Mouse (Mus musculus) left cerebral cortex, adult 2 months (tissue): ENCODE data around the gene Tmigd1. TPM values are rescaled to one million over a fixed set of nuclear protein-coding genes. Genes with fewer than 3 reads are reported as not detected.

Experiments
- DNase-seq, 2 experiments: peaks; one replicate each; pipeline ENCODE4 v3.0.0; 2021 to 2022; ENCODE audit warnings: low spot score in 2 of 2, mixed read lengths in 1 of 2; ENCODE audit errors: extremely low spot score in 1 of 2
- H3K27ac ChIP-seq: fragments of 200-600 bp; 2 replicates; pipeline ENCODE4 v1.8.1; 2022
- H3K4me3 ChIP-seq: fragments of 200-600 bp; 2 replicates; pipeline ENCODE4 v1.8.1; 2022
- CTCF ChIP-seq: fragments of 200-600 bp; IDR thresholded peaks from 2 replicates; pipeline ENCODE4 v1.8.1; 2022; ENCODE audit warnings: antibody characterized with exemption, mild to moderate bottlenecking, moderate library complexity
- intact Hi-C: fragments of 180-260 bp; cut with DNase I; formaldehyde crosslinking; loops from one replicate; pipeline ENCODE4 v1.15.1; 2025
- total RNA-seq, 2 experiments: library from RNA; stranded (reverse); gene quantifications; 2 replicates each; pipeline ENCODE4 v1.2.3; 2021

The Tmigd1 gene
- total RNA-seq, 2 experiments from 2014 or later = not detected

DNA sequence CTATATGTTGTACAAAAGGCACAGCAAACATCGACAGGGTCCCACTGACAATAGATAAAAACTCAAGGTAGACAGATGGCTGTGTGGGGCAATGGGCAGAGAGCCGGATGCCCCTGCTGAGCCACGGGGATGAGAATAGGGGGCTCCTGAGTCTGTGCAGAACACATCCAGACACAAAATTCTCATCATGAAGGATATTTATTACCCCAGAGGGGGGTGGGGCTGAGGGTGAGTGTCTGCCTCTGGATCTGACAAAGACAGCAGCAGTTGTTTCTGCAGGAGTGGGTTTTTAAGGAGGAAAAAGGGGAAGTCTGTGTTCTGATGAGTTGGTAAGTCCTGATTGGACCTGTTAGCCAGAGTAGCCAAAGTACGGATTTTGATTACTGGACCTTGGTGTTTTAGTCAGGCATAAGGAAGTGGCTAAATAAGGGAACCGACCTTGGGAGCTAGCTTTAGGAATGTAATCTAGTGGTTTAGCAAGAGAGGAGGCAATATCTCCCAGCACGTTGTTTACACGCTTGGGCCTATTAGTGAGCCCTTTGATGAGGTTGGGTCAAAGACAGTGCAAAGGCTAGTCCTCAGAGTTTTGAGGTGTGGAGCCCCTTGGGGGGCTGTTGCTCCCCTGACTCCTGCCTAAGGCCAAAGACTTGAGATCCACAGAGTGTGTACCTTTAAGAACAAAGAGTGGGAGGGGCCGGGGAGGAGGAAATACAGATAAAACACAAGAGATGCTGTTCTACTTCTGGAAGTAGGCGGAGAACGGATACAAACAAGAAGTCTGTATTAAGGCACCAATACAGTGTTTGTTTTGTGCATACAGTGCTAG lies 12.4 kb upstream of the Tmigd1 start:
- intact Hi-C loops = loop anchor here (5.0 to 10.0 kb wide), 2 partner anchors 77 to 215 kb away; partner anchors contain the start of genes Bhlha9 and Trarg1
- TF ChIP-seq CTCF = no peak
- H3K27ac ChIP-seq = no peak overlapping the region
- no peak overlapping the region for H3K4me3 ChIP-seq
- no peak for DNase-seq

DNA sequence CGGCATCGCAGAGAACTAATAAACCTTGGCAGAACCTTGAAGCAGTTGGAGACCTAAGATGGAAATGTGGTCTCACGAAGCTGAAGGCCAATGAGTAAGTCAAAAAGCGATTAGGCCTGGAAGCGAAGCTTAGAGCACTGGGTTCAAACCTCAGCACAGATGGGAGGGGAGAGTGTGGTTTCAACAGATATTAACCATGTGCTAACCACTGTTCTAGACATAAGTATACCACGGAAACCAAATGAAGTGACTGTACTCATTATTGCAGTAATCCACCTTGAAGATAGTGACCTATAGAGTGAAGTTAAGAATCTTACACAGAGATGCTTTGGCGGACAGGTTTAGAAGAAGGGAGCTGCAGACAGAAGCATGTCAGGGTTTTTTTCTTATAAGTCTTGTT lies 10.8 kb upstream of the Tmigd1 start:
- TF ChIP-seq CTCF = no peak
- Histone ChIP-seq H3K27ac (no peak overlapping the region), H3K4me3 (no peak overlapping the region)
- DNase-seq = no peak
- intact Hi-C loops = loop anchor here (5.0 to 10.0 kb wide), 2 partner anchors 79 to 216 kb away; partner anchors contain the start of genes Bhlha9 and Trarg1

DNA sequence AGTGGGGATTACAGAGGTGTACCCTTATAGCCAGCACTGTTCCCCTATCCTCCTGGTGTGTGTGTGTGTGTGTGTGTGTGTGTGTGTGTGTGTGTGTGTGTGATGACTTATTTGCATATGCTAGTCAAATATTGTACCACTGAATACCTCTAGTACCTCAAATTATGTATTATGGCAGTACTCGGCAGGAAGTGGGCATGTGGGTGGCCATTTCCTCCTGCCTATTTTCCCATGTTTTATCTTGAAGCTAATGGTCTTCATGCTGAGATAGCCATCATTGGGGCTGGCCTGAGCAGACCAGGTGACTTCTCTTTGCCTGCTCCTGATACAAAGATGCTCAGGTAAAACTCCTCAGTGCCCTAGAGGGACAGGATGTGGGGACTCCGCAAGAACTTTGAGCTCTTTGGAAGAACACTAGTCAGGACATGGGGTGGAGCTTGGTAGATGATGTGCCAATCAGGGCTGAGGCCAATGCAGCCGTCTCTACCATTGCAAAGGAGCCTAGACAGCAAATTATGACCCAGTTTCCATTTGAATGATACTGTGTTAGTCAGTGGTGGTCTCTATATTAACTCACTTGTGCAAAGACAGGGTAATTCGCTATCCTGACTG lies 10.1 kb upstream of the Tmigd1 start:
- intact Hi-C loops = loop anchor here (5.0 to 10.0 kb wide), 2 partner anchors 80 to 217 kb away; partner anchors contain the start of genes Bhlha9 and Trarg1
- DNase-seq = no peak
- Histone ChIP-seq H3K4me3 (no peak overlapping the region), H3K27ac (no peak overlapping the region)
- TF ChIP-seq CTCF = no peak

DNA sequence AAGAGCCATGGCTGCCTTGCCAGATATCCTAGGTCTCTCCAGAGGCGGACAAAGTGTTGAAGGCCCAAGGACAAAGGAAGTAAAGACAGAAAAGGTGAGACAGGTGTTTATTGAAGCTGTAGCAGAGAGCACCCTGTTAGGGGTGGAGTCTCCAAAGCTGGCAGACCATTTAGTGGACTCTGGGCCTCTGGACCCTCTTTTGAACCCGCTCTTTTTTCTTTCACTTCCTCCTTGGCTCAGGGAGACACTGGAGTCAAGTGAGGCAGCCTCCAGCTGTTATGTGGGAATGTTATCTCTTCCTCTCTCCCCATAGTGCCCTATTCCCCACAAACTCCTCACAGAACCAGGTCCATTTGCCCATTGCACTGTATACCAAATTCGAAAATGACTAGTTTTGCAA lies 9.0 kb upstream of the Tmigd1 start:
- H3K27ac ChIP-seq = no peak overlapping the region
- DNase-seq = no peak
- no peak for TF ChIP-seq CTCF
- intact Hi-C loops = loop anchor here (5.0 to 10.0 kb wide), 2 partner anchors 81 to 218 kb away; partner anchors contain the start of genes Bhlha9 and Trarg1
- no peak overlapping the region for H3K4me3 ChIP-seq

DNA sequence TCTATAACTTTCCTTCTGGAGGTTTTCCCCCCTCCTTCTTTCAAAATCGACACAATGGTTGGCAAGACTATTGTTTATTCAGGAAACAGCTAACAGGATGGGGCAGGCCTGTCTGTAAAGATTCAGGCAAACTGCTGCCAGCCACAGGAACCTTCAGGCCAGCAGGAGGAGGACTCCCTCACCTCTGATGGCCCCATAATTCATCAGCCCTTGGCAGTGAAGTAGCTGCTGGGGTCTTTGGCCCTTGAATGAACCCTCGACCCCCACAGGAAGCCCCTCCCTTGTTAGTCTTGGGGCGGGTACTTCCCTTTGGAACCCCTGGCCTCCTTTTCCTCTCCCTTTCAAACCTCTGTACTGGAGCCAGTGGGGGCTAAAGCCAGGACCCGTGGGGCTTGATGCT lies 8.4 kb upstream of the Tmigd1 start:
- intact Hi-C loops = loop anchor here (5.0 to 10.0 kb wide), 2 partner anchors 81 to 219 kb away; partner anchors contain the start of genes Bhlha9 and Trarg1
- H3K4me3 ChIP-seq = no peak overlapping the region
- H3K27ac ChIP-seq = no peak overlapping the region
- no peak for DNase-seq
- no peak for TF ChIP-seq CTCF

DNA sequence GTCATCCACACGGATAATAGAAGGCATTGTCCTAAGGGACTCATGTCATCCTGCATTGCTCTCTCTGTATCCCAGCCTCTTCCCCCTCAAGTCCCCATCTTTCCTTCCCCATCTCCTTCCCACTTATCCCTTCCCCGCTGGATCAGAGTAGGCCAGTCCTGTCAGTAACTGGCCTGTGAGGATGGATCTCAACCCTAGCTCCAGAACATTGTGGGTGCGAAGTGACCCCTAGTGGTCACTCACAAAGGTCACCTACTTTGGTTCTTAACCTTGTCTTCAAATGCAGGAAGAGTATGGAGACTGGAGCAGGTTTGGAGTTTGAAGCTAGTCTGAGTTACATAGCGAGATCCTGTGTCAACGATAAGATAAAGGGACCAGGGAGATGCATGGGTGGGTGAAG lies 7.7 kb upstream of the Tmigd1 start:
- DNase-seq = peak; percentile 19 to 27
- no peak overlapping the region for H3K4me3 ChIP-seq
- TF ChIP-seq CTCF = peak; percentile 70
- intact Hi-C loops = loop anchor here (1.0 to 10.0 kb wide), 3 partner anchors 82 to 219 kb away; partner anchors contain the start of genes Bhlha9 and Trarg1
- H3K27ac ChIP-seq = no peak overlapping the region

DNA sequence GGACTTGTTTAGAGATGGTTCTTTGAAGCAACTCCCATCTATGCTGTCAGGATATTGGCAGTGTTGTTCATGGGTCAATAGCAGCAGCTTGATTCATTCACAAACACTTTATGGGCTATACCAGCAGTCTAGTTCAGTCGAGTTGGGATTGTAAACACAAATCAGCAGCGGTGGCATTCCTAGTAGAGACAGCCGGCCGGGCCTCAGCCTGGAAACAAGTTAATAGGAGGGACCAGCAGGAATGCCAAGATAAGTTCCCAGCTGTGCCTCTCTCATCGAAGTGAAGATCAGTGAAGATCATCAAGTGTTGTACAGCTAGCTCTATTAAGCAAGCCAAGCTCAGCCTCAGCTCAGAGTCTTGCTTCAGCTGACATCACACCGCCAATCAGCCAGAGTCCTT lies 5.6 kb upstream of the Tmigd1 start:
- no peak for TF ChIP-seq CTCF
- Histone ChIP-seq H3K27ac (no peak overlapping the region), H3K4me3 (no peak overlapping the region)
- intact Hi-C loops = loop anchor here (10.0 kb wide), 1 partner anchor 222 kb away; the partner anchor contains the start of genes Bhlha9 and Trarg1
- no peak for DNase-seq

DNA sequence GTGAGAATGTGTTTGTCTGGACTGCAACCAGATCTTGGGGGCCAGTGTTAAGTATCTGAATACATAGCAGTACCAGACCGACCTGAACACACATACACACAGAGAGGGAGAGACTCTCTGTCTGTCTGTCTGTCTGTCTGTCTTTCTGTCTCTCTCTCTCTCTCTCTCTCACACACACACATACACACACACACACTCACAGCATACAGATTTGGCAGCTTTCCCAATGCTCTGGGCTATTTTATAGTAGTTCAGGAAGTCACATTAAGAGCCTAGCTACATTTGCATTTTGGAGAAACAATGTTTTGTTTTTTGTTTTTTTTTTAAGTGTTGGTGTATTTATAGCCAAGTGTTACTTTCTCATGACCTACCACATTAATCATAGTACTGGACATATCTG lies 4.8 kb upstream of the Tmigd1 start:
- Histone ChIP-seq H3K4me3 (no peak overlapping the region), H3K27ac (no peak overlapping the region)
- TF ChIP-seq CTCF = no peak
- no peak for DNase-seq
- intact Hi-C loops = loop anchor here (10.0 kb wide), 1 partner anchor 222 kb away; the partner anchor contains the start of genes Bhlha9 and Trarg1

DNA sequence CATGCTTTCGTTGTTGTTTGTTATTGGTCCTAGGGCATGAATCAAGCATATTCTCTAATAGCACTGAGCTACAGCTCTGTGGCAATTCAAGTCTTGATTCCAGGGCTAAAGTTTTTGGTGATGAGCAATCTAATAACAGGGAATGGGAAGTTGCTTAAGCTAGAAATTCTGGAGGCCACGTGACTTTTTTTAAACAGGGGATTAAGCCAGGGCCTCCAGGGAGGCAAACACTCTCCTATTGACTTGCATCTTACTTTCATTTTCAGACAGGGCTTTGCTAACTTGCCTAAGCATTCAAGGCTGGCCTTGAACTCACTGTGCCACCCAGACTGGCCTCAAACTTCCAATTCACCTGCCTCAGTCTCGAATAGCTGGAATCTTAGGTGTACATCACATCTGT lies 4.1 kb upstream of the Tmigd1 start:
- no peak for DNase-seq
- intact Hi-C loops = loop anchor here (10.0 kb wide), 1 partner anchor 223 kb away; the partner anchor contains the start of genes Bhlha9 and Trarg1
- H3K4me3 ChIP-seq = no peak overlapping the region
- no peak overlapping the region for H3K27ac ChIP-seq
- no peak for TF ChIP-seq CTCF

DNA sequence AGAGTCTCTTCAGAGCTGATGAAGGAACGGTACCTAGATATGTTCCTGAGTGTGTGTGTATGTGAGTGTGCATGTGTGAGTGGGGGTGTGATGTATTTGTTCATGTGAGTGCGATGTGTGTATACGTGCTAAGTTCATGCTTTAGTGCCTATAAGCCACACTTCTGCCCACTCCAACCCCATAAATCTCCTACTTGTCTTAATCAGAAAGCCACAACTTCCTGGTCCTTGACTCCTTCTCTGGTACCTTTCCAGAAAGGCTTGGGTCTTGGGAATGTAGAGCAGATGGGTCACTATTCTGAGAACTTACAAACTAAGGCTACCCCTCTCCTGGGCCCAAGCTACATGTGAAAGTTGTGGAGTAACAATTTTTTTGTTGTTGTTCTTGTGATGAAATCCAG lies 3.2 kb upstream of the Tmigd1 start:
- no peak for DNase-seq
- no peak overlapping the region for H3K4me3 ChIP-seq
- TF ChIP-seq CTCF = no peak
- intact Hi-C loops = loop anchor here (10.0 kb wide), 1 partner anchor 224 kb away; the partner anchor contains the start of genes Bhlha9 and Trarg1
- H3K27ac ChIP-seq = no peak overlapping the region

DNA sequence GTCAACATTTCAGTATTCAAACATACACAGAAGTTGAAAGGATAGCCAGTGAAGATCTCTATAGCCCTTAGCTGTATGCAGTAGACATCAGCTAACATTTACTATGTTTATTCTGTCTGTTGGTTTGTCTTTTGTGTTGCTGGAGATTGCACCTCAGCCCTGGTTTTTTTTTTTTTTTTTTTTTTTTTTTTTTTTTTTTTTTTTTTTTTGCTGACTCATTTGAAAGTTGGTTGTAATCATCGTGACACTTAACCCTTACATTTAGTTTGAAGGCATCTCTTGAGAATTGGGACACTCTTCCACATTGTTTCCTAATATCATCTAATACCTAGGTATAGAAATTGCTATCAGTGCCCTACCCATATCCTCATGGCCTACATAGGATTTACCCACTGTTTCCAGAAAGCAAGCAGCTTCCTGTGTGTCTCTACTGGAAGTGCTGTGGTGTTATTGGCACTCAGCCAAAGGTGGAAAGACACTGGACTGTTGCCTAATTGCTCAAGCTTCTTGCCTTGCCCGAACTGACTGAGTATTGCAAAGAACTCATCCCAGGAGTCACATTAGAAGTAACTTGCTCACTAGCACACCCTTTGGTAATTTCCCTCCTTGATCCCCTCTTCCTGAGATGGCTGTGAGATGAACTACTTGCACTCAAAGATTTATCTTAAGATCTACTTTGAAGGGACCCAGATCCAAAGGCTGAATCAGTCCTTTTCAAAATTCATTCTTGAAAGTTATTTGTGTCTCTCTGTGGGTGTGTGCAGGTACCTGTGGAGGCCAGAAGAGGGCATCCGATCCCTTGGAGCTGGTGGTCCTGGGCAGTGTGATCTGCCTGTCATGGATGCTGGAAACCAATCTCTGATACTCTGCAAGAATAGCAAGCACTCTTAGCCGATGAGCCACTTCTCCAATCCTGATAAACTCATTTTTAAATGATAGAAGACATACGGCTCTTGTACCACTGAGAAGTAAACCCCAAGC lies 1.9 kb upstream of the Tmigd1 start:
- no peak for DNase-seq
- H3K4me3 ChIP-seq = no peak overlapping the region
- intact Hi-C loops = loop anchor here (10.0 kb wide), 1 partner anchor 225 kb away; the partner anchor contains the start of genes Bhlha9 and Trarg1
- no peak overlapping the region for H3K27ac ChIP-seq
- peak; percentile 25 for TF ChIP-seq CTCF
